19 mouse cellular contexts compared by ENCODE assay signal in the genomic region with DNA sequence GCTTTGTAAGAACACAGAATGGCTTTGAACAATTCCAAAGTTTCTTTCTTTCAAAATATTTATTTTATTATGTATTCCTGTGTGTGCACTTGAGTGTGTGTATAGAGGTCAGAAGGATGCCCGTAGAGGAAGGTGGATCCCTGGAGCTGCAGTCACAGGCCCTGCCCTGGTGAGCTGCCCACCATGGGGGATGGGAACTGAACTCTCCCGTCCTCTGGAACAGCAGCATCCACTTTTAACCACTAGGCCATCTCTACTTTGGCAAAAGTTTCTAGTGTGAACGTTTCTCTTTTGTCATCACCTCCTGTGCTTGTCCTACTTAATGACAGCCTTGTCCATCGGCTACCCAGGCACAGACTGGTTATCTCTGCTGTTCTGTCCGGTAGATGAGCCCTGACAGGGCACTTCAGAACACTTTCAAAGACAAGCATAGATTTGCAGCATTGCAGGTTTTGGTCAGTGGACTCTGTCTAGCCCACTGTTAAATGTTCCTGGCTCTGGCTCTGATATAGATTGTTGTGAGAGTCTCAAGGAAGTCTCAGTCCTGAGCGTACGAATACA.
"Had no signal": no experiment of that assay in that cellular context is flagged by ENCODE, and none has a peak within 500 bp of the region (broad histone marks: within the 10 kb centered on the region; RNA-seq: fewer than 3 reads in every experiment).

No protein-coding gene starts in this region.

- H3K9me3 ChIP-seq: kidney, embryonic 15.5 days; limb, embryonic 12.5 days; liver, embryonic 13.5 days; lung, embryonic 15.5 days; megakaryocyte, embryonic 14.5 days; midbrain, embryonic 15.5 days; neural tube, embryonic 12.5 days; stomach, embryonic 15.5 days had no signal

- H3K4me2 ChIP-seq: kidney, embryonic 15.5 days; limb, embryonic 12.5 days; liver, embryonic 13.5 days; lung, embryonic 15.5 days; midbrain, embryonic 11.5 days; midbrain, embryonic 15.5 days; neural tube, embryonic 12.5 days; stomach, embryonic 15.5 days had no signal

- H3K4me3 ChIP-seq: kidney, embryonic 15.5 days; limb, embryonic 12.5 days; liver, embryonic 13.5 days; lung, embryonic 15.5 days; megakaryocyte, embryonic 14.5 days; midbrain, embryonic 15.5 days; neural tube, embryonic 12.5 days; stomach, embryonic 15.5 days had no signal

- H3K27ac ChIP-seq: kidney, embryonic 15.5 days; limb, embryonic 12.5 days; liver, embryonic 13.5 days; lung, embryonic 15.5 days; macrophage; midbrain, embryonic 15.5 days; neural tube, embryonic 12.5 days; stomach, embryonic 15.5 days had no signal

- H3K9ac ChIP-seq: kidney, embryonic 15.5 days; limb, embryonic 12.5 days; liver, embryonic 13.5 days; liver, postnatal 0 days; lung, embryonic 15.5 days; midbrain, embryonic 15.5 days; neural tube, embryonic 12.5 days; stomach, embryonic 15.5 days had no signal

- H3K27me3 ChIP-seq: kidney, embryonic 15.5 days; limb, embryonic 12.5 days; liver, embryonic 13.5 days; lung, embryonic 15.5 days; megakaryocyte, embryonic 14.5 days; midbrain, embryonic 15.5 days; neural tube, embryonic 12.5 days; stomach, embryonic 15.5 days had no signal

- H3K36me3 ChIP-seq: kidney, embryonic 15.5 days; lung, embryonic 15.5 days; midbrain, embryonic 15.5 days; neural tube, embryonic 12.5 days; stomach, embryonic 15.5 days had no signal

- ATAC-seq: midbrain, embryonic 15.5 days had no signal

- DNase-seq: layer of hippocampus, adult 9-11 months; layer of hippocampus, postnatal 36 days; liver; liver, embryonic 13.5 days; liver, postnatal 0 days; lung, postnatal 14 days; right cerebral cortex, postnatal 4 days; spleen, adult 18-20 months; thymus, adult 2 months; thymus, postnatal 25 days had no signal
